Mouse (Mus musculus) right cerebral cortex, postnatal 14 days (tissue): Measurements from ENCODE around the gene Adgrg3.

Source experiments
- DNase-seq: peaks from one replicate; pipeline ENCODE4 v3.0.0; 2022

Adgrg3 gene

DNA sequence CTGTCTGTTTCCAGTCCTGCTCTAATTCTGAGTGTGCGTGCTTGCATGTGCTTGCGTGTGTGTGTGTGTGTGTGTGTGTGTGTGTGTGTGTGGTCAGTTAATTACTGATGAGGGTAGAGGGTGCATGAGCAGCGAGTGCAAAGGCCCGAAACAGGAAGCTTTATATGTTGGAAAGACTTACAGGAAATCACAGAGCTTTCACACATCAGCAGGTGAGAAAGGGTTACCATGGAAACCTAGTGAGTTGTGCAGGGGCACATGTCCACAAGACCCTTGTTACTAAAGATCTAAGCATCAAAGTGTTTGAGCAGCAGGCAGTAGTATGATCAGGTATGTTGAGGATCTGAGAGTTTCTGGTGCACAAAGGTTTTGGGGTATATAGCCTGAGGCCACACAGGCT, 66.8 kb downstream of the Adgrg3 start:
- no peak for DNase-seq

DNA sequence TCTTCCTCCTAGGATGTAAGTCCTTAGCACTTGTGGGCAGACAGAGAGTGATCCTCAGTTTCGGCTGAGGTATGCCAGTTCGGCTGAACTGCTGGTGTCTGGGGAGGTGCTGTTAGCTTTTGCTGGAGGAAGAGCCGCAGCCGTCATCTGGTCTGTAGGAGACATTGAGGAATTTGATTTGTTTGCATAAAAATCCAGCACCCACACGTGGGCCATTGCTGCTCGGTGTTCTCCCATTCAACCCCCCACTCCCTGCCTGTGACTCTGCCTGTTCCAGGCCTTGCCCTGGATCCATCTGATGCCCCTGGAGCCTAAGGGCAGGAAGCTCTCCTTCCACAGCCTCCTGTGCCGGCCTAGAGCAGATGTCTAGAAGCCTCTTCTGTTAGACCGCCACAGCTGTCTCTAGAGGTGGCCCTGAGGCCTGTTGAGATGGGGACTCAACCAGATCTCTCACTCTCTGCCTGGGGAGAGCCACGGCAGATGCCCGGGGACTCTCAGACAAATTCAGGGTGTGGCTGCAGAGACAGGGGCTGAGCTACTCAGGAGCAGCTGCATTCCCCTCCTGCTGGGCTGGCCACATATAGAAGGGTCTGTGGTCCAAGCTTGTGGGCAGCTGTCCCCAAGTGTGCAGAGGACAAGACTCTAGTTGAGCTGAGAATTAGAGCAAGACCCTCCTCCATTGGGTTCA, 67.4 kb downstream of the Adgrg3 start:
- no peak for DNase-seq

DNA sequence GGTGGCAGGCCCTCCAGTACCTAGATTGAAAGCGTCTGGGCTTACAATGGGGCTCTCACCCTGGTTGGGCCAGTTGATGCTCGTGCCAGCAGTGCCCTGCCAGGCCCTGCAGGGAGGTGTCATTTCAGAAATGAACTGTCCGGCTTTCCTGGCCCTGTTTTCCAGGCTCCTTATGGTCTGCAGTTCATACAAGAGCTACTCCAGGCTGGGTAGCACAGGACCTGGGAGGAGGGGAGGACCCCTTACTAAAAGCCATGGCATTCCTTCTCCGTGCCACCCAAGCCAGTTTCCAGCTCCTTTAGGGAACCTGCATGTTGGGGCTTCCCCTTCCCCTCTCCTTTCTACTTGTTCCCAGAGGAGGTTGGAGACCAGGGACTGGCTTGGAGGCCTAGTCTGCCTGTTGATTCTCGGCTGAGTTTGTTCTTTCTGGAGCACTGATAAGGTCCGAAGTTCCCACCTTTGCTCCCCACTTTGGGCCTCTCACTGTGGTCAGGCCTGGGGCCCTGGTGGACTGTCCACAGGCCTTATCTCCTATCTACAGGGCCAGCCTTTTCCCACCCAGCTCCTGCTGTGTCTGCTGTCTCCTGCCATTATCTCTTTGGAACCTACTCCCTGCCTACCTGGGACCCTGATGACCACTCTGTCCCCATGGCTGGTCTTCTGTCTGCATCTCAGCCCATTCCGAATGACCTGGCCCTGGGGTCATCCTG, 68.1 kb downstream of the Adgrg3 start:
- DNase-seq, result no peak

DNA sequence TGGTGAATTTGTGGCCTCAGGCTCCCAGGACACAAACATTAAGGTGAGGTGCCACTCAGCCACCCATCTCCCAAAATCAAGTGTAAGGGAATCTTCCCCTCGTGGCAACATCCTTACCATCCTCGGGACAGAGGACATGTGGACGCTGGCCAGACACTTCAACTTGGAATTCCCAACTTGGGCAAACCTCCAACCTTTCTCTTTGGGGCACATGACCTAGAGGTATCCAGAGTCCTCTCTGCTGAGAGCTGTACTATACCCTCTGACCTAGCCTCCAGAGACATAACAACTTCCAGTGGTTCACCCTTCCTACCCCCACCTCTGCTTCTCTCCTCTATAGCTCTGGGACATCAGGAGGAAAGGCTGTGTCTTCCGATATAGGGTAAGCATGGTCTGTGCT, 76.1 kb downstream of the Adgrg3 start:
- no peak for DNase-seq
